Mouse (Mus musculus) urinary bladder, postnatal 10 days (tissue): ENCODE measurements at regions not wholly inside any gene's neighbourhood (a gene's known extent, or its start where the extent isn't known, plus 50 kb on each side); places are given as distances from the start of the nearest gene placed in this dataset.
A peak's percentile ranks its signal among the peaks of the same experiment; 100 is the strongest.

Source experiments
- DNase-seq: peaks from one replicate; pipeline ENCODE4 v3.0.0; 2022; ENCODE audit warnings: low spot score

GRCm38 (mm10) chr4:125936357-125936756, 88.0 kb upstream of the Csf3r start:
- DNase-seq = no peak

- DNase-seq = no peak
Measured at GRCm38 (mm10) chr4:125938186-125938585, 86.2 kb upstream of the Csf3r start.

GRCm38 (mm10) chr4:125941266-125941665, 83.1 kb upstream of the Csf3r start:
- DNase-seq = no peak

- DNase-seq = no peak
Measured at GRCm38 (mm10) chr4:125941916-125942315, 82.4 kb upstream of the Csf3r start.

GRCm38 (mm10) chr4:125945062-125945461, 79.3 kb upstream of the Csf3r start:
- no peak for DNase-seq

- DNase-seq = no peak
Measured at GRCm38 (mm10) chr4:125959426-125959825, 64.9 kb upstream of the Csf3r start.

GRCm38 (mm10) chr4:125960704-125961279, 63.6 kb upstream of the Csf3r start:
- no peak for DNase-seq

- peak; percentile 31 for DNase-seq
Measured at GRCm38 (mm10) chr4:125962677-125963076, 61.7 kb upstream of the Csf3r start.
